Mouse (Mus musculus) embryonic facial prominence, embryonic 10.5 days (tissue): ENCODE data around the gene Sh3bgr. TPM values are rescaled to one million over a fixed set of nuclear protein-coding genes. Genes with fewer than 3 reads are reported as not detected.

Experiments used
- DNase-seq: peaks from one replicate; pipeline ENCODE4 v3.0.0-alpha.2; 2017; ENCODE audit warnings: low spot score
- H3K27ac ChIP-seq: fragments of 300-500 bp; sonication (generic); replicated peaks from 2 replicates; pipeline ENCODE4 v1.5.1; 2016; ENCODE audit warnings: mild to moderate bottlenecking
- H3K27me3 ChIP-seq: fragments of 300-500 bp; sonication (generic); replicated peaks from 2 replicates; pipeline ENCODE4 v1.6.1; 2016; ENCODE audit warnings: low read depth, mild to moderate bottlenecking; ENCODE audit not compliant: poor library complexity, severe bottlenecking
- H3K36me3 ChIP-seq: fragments of 300-500 bp; sonication (generic); replicated peaks from 2 replicates; pipeline ENCODE4 v1.6.1; 2016; ENCODE audit warnings: mild to moderate bottlenecking, moderate library complexity
- H3K4me1 ChIP-seq: fragments of 300-500 bp; sonication (generic); 2 replicates; pipeline ENCODE4 v1.6.1; 2016
- H3K4me3 ChIP-seq: fragments of 300-500 bp; sonication (generic); 2 replicates; pipeline ENCODE4 v1.5.1; 2016; ENCODE audit warnings: mild to moderate bottlenecking, moderate library complexity
- H3K9me3 ChIP-seq: fragments of 300-500 bp; sonication (generic); 2 replicates; pipeline ENCODE4 v1.6.1; 2016; ENCODE audit warnings: mild to moderate bottlenecking
- WGBS: fragments of 180-500 bp; shearing (Covaris S2); methylation state at CpG from one replicate; pipeline ENCODE4 v1.1.7; 2016; 5-methylcytosine and 5-hydroxymethylcytosine counted together
- polyA plus RNA-seq: library from polyadenylated mRNA; unstranded; fragments of >200 nt; fragmentation: Nextera tagmentation; extraction: Ambion mirVana; gene quantifications from 2 replicates; pipeline ENCODE4 v1.2.1, GENCODE M21; 2016

Gene Sh3bgr
- polyA plus RNA-seq = 1.5 and 1.7 TPM in 2 replicates

GRCm38 (mm10) chr16:96199913-96200701 is at the start of gene Sh3bgr:
Sh3bgr (plus strand) TSS chr16:96200450.
- peak; percentile 61 for DNase-seq
- 6% methylated on average over 20 of the region's 20 CpGs for WGBS
- Histone ChIP-seq H3K4me1 (peaks cover 19% of the 10 kb centered on the region), H3K4me3 (peak within 1 kb of the TSS; percentile 51), H3K27me3 (peaks cover 11% of the 10 kb centered on the region; the same call in 1 of the 2 replicates), H3K27ac (peak within 1 kb of the TSS; percentile 72), H3K9me3 (no peaks in the 10 kb centered on the region), H3K36me3 (no peaks in the 10 kb centered on the region)

GRCm38 (mm10) chr16:96150995-96151394 is 49.3 kb upstream of the Sh3bgr start:
- peaks cover 44% of the 10 kb centered on the region for H3K36me3 ChIP-seq
- no peak overlapping the region for H3K27ac ChIP-seq
- peaks cover 16% of the 10 kb centered on the region for H3K4me1 ChIP-seq
- WGBS = 70% methylated on average over 4 of the region's 4 CpGs
- H3K9me3 ChIP-seq = no peaks in the 10 kb centered on the region
- no peak overlapping the region for H3K4me3 ChIP-seq
- DNase-seq = no peak
- no peaks in the 10 kb centered on the region for H3K27me3 ChIP-seq

GRCm38 (mm10) chr16:96151551-96151950 is 48.7 kb upstream of the Sh3bgr start:
- Histone ChIP-seq H3K27ac (no peak overlapping the region), H3K9me3 (no peaks in the 10 kb centered on the region), H3K4me3 (no peak overlapping the region), H3K36me3 (peaks cover 47% of the 10 kb centered on the region), H3K27me3 (no peaks in the 10 kb centered on the region), H3K4me1 (peaks cover 10% of the 10 kb centered on the region)
- DNase-seq = peak; percentile 86
- WGBS = 26% methylated on average over 9 of the region's 9 CpGs

GRCm38 (mm10) chr16:96154476-96154875 is 45.8 kb upstream of the Sh3bgr start:
- H3K4me3 ChIP-seq = no peak overlapping the region
- no peaks in the 10 kb centered on the region for H3K27me3 ChIP-seq
- H3K27ac ChIP-seq = no peak overlapping the region
- 95% methylated on average over 2 of the region's 2 CpGs for WGBS
- no peaks in the 10 kb centered on the region for H3K9me3 ChIP-seq
- peaks cover 59% of the 10 kb centered on the region for H3K36me3 ChIP-seq
- DNase-seq = no peak
- peaks cover 14% of the 10 kb centered on the region for H3K4me1 ChIP-seq

- H3K4me1 ChIP-seq = peaks cover 18% of the 10 kb centered on the region
- H3K36me3 ChIP-seq = peaks cover 59% of the 10 kb centered on the region
- 93% methylated on average over 8 of the region's 8 CpGs for WGBS
- no peak overlapping the region for H3K4me3 ChIP-seq
- no peak for DNase-seq
- H3K27ac ChIP-seq = no peak overlapping the region
- H3K9me3 ChIP-seq = no peaks in the 10 kb centered on the region
- no peaks in the 10 kb centered on the region for H3K27me3 ChIP-seq
These were observed 44.2 kb upstream of the Sh3bgr start for GRCm38 (mm10) chr16:96156019-96156418.

- WGBS = 94% methylated on average over 11 of the region's 11 CpGs
- Histone ChIP-seq H3K4me3 (no peak overlapping the region), H3K27me3 (no peaks in the 10 kb centered on the region), H3K36me3 (peaks cover 54% of the 10 kb centered on the region), H3K9me3 (no peaks in the 10 kb centered on the region), H3K27ac (no peak overlapping the region), H3K4me1 (peaks cover 18% of the 10 kb centered on the region)
- DNase-seq = no peak
These were observed 43.1 kb upstream of the Sh3bgr start for GRCm38 (mm10) chr16:96157171-96157570.

GRCm38 (mm10) chr16:96158511-96159080 is 41.7 kb upstream of the Sh3bgr start:
- H3K4me3 ChIP-seq = peak overlapping the region; percentile 70
- peak; percentile 23 for DNase-seq
- no peaks in the 10 kb centered on the region for H3K9me3 ChIP-seq
- peaks cover 39% of the 10 kb centered on the region for H3K36me3 ChIP-seq
- peak overlapping the region; percentile 92 for H3K27ac ChIP-seq
- WGBS = 68% methylated on average over 12 of the region's 12 CpGs
- H3K27me3 ChIP-seq = no peaks in the 10 kb centered on the region
- peaks cover 18% of the 10 kb centered on the region for H3K4me1 ChIP-seq

- no peaks in the 10 kb centered on the region for H3K27me3 ChIP-seq
- H3K27ac ChIP-seq = peak overlapping the region; percentile 92
- H3K36me3 ChIP-seq = peaks cover 33% of the 10 kb centered on the region
- peak; percentile 89 for DNase-seq
- H3K9me3 ChIP-seq = no peaks in the 10 kb centered on the region
- H3K4me1 ChIP-seq = peaks cover 18% of the 10 kb centered on the region
- H3K4me3 ChIP-seq = peak overlapping the region; percentile 70
- WGBS = 1% methylated on average over 67 of the region's 67 CpGs
These were observed 41.0 kb upstream of the Sh3bgr start for GRCm38 (mm10) chr16:96159091-96159731.

- DNase-seq = no peak
- 86% methylated on average over 20 of the region's 20 CpGs for WGBS
- peaks cover 27% of the 10 kb centered on the region for H3K36me3 ChIP-seq
- peak overlapping the region; percentile 70 for H3K4me3 ChIP-seq
- peak overlapping the region; percentile 92 for H3K27ac ChIP-seq
- H3K27me3 ChIP-seq = no peaks in the 10 kb centered on the region
- H3K9me3 ChIP-seq = no peaks in the 10 kb centered on the region
- peaks cover 18% of the 10 kb centered on the region for H3K4me1 ChIP-seq
These were observed 40.4 kb upstream of the Sh3bgr start for GRCm38 (mm10) chr16:96159794-96160346.

- Histone ChIP-seq H3K9me3 (no peaks in the 10 kb centered on the region), H3K4me3 (no peak overlapping the region), H3K36me3 (peaks cover 16% of the 10 kb centered on the region), H3K4me1 (peaks cover 18% of the 10 kb centered on the region), H3K27me3 (no peaks in the 10 kb centered on the region), H3K27ac (no peak overlapping the region)
- DNase-seq = no peak
- 88% methylated on average over 1 of the region's 1 CpGs for WGBS
These were observed 39.3 kb upstream of the Sh3bgr start for GRCm38 (mm10) chr16:96160927-96161326.

- no peaks in the 10 kb centered on the region for H3K9me3 ChIP-seq
- 94% methylated on average over 4 of the region's 4 CpGs for WGBS
- peaks cover 12% of the 10 kb centered on the region for H3K36me3 ChIP-seq
- H3K4me3 ChIP-seq = no peak overlapping the region
- no peaks in the 10 kb centered on the region for H3K27me3 ChIP-seq
- H3K4me1 ChIP-seq = peaks cover 18% of the 10 kb centered on the region
- no peak for DNase-seq
- no peak overlapping the region for H3K27ac ChIP-seq
These were observed 38.9 kb upstream of the Sh3bgr start for GRCm38 (mm10) chr16:96161336-96161735.

- Histone ChIP-seq H3K27ac (no peak overlapping the region), H3K27me3 (no peaks in the 10 kb centered on the region), H3K4me3 (no peak overlapping the region), H3K4me1 (no peaks in the 10 kb centered on the region), H3K9me3 (no peaks in the 10 kb centered on the region), H3K36me3 (no peaks in the 10 kb centered on the region)
- WGBS = 82% methylated on average over 4 of the region's 4 CpGs
- no peak for DNase-seq
These were observed 34.5 kb upstream of the Sh3bgr start for GRCm38 (mm10) chr16:96165723-96166264.
